Mouse (Mus musculus) lung, postnatal 0 days (tissue): ENCODE measurements around the gene Gm7929.
"Not testable (repeated sequence)": the region's sequence is repeated elsewhere in the genome, so short reads cannot be mapped to it uniquely, and the experiment has no call there.

Experiments
- CTCF ChIP-seq: IDR thresholded peaks from 2 replicates; pipeline ENCODE4 v1.5.1; 2016; ENCODE audit warnings: antibody characterized with exemption, mild to moderate bottlenecking
- EP300 ChIP-seq: IDR thresholded peaks from 2 replicates; pipeline ENCODE4 v1.6.1; 2016; ENCODE audit warnings: antibody characterized with exemption, mild to moderate bottlenecking, control low read depth

DNA sequence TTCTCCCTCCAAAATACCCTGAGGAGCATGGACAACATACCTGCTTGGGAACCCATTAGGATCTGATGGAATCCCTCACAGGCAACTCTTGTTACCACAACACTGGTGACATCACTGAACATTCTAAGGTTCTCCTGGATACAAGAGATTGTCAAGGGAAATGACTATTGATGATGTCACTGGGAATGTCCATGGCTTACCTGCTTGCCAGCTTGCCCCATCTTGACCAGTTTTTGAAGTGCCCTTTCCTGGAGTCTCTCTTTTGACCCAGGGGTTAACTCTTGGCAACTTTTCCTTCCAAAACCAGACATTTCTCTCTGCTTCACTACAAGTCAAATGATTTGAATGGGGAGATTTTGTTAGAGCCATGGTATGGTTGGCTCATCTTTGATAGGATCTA, 21.9 kb upstream of the Gm7929 start, which contains the start of gene Gm47189:
- not testable (repeated sequence) for TF ChIP-seq CTCF, EP300
